Mouse (Mus musculus): ENCODE measurements around the gene Olfml2b. TPM values are rescaled to one million over a fixed set of nuclear protein-coding genes. Genes with fewer than 3 reads are reported as not detected.

Gene Olfml2b
- total RNA-seq, 2 experiments from 2014 or later = 5.1 to 5.2 TPM

DNA sequence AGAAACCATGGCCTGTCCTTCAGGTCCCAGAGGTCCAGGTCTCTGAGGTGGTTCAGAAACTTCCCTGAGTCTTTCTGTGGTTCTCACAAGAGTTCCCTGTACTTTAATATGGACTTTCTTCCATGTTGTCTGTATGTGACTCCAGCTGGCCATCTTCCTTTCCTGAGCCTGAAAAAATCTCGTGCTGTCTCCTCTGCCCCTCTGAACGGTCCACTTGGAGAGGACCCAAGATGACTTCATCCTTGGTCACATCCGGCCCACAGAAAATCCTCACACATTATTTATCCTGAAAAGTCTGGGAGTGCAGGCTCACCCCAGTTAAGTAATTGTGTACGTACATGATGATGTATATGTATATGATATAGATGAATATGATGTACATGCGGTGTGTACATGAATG lies 47.0 kb downstream of the Olfml2b start:
- DNase-seq (ENCODE audit: low spot score in 2 of 2) = no peak

DNA sequence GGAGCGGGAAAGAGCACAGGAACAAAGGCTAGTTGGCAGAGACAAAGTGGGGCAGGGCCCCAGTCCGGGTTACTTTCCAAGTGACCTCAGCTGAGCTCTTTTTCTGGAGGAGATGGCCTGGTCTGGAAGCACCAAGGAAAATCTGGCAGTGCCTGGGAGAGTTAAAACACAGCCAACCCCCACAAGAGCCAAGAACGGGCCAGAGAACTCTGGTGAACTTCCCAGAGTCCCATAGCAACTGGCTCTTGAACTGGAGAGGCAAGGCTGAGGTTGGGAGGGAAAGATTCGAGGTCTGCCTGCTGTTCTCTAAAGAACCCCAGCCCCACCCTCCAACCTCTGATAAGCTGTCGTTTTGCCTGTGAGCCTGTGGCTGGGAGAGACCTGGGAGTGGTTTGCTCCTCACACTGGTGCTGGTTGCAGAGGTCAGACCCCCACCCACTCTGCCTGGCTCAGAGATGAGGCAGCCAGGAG lies 50.5 kb downstream of the Olfml2b start:
- DNase-seq (ENCODE audit: low spot score in 2 of 2) = peak in 1 of 2 experiments; percentile 28

GRCm38 (mm10) chr1:170695326-170695725 lies 51.0 kb downstream of the Olfml2b start:
- DNase-seq (ENCODE audit: low spot score in 2 of 2) = no peak

GRCm38 (mm10) chr1:170696996-170697395 lies 52.7 kb downstream of the Olfml2b start:
- no peak for DNase-seq (ENCODE audit: low spot score in 2 of 2)

DNA sequence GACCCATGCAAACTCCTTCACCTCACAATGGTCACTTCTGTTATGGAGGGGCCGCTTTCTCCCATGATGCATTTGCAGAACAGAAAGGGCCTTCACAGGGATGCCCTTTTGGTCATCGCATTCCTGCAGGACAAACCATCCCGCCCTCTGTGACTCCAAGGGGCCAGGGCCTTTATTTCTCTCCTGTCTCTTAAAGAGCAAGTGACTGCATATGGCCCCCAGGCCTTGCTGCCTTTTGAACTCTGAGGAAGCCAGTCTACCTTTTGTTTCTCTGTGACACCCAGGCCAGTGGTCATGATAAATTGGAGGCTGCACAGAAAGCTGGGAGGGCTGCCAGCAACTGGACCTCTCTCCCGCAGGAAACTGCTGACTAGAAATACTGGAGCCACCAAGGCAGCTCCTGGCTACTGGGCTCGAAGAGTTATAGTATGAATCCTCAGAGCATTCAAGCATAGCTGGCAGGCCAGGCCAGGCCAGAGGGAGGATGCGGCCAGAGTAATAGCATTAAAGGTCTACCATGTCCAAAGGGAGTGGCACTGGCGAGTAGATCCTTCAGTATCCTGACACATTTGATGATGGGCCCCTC lies 53.5 kb downstream of the Olfml2b start:
- no peak for DNase-seq (ENCODE audit: low spot score in 2 of 2)

- no peak for DNase-seq (ENCODE audit: low spot score in 2 of 2)
These were observed 54.4 kb downstream of the Olfml2b start for GRCm38 (mm10) chr1:170698771-170699170.

GRCm38 (mm10) chr1:170699553-170699952 lies 55.2 kb downstream of the Olfml2b start:
- no peak for DNase-seq (ENCODE audit: low spot score in 2 of 2)

DNA sequence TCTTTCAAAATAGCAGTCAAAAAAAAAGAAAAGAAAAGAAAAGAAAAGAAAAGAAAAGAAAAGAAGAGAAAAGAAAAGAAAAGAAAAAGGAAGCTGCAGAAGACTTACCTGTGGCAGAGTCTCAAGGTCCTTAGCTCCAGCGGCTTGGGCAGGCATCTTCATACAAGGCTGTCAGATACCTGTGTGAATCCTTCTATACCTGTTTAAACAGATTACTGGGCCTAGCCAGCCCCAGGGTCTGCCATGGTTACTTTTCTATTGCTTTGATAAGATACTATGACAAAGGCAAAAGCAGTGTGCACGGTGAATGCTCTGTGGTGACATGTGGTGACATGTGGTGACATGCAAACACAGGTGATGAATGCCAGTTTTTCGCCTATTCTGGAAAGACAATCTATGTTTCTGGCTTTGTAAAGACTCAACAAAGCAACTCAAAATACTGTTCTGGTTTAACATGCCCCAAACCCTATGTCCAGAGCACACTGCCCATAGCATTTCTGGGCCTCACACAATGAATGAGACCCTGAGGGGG lies 56.2 kb downstream of the Olfml2b start:
- DNase-seq (ENCODE audit: low spot score in 2 of 2) = no peak

- no peak for DNase-seq (ENCODE audit: low spot score in 2 of 2)
These were observed 56.8 kb downstream of the Olfml2b start for GRCm38 (mm10) chr1:170701178-170701577.

DNA sequence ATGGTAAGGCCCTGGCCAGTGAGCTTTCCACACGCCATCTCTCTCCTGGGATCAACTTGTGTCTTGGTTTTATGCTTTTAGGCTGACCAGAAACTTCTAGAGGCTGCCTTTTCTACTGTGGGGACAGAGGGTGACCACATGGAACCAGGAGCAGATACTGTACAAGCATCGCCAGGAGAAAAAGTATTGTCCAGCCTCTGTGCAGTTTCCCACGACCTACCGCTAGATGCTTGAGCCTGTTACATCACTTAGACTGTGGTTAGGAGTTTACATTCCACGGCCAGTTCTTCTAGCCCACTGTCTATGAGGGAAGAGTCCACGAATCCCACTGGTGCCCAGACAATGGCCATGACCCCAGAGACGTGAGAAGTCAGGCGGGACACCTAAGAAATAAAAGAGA lies 57.2 kb downstream of the Olfml2b start:
- no peak for DNase-seq (ENCODE audit: low spot score in 2 of 2)

GRCm38 (mm10) chr1:170702263-170702662 lies 57.9 kb downstream of the Olfml2b start:
- no peak for DNase-seq (ENCODE audit: low spot score in 2 of 2)

- DNase-seq (ENCODE audit: low spot score in 2 of 2) = no peak
These were observed 58.6 kb downstream of the Olfml2b start for GRCm38 (mm10) chr1:170702958-170703357.

- DNase-seq (ENCODE audit: low spot score in 2 of 2) = no peak
These were observed 59.8 kb downstream of the Olfml2b start for GRCm38 (mm10) chr1:170704103-170704502.

DNA sequence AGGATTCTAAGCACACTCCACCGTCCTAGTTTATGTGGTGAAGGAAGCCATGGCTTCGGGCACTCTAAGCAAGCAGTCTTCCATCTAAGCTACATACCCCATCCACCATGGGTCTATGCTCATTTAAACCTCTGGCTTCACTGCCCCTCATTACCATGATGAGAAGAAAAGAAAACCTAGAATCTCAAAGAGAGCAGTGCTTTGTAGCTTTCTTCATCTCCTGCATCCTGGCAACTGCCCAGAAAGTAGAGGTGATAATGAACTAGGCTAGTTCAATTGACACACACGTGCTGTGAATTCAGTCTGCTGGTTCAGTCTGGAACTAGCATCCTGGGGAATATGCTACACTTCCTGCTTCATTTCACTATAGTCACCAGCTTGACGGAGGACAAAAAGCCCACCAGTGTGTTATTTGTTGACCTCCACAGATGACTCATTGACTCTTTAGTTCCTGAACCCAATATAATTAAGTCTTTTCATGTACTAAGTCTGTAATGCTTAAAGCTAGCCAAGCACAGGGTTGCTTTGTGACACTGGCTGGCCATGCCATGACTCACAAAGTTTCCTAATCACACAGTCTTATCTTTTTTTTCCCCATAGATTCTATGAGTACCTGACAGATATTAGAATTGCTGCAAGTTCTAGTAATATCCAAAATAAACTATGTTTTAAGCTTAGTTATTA lies 60.7 kb downstream of the Olfml2b start:
- no peak for DNase-seq (ENCODE audit: low spot score in 2 of 2)

- DNase-seq (ENCODE audit: low spot score in 2 of 2) = no peak
These were observed 61.7 kb downstream of the Olfml2b start for GRCm38 (mm10) chr1:170706046-170706445.

DNA sequence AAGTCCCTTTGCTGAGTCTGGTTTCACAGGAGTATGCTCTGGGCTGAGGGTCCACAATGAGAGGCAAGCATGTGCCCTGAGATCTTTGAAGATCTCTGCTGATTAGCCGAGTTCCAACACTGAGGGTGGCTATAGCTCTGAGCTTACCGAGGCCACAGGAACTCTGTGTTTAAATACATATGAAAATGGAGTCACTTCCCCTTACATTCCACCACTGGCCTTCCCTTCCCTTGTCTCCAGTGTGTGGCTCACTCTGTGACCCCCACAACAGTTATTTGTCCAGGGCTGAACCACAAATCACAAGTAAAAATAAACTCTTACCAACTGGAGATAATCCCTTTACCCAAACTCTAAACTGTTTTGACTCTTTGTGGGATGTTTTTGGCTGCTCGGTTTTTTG lies 64.7 kb downstream of the Olfml2b start:
- DNase-seq (ENCODE audit: low spot score in 2 of 2) = no peak

GRCm38 (mm10) chr1:170709481-170709880 lies 65.1 kb downstream of the Olfml2b start:
- DNase-seq (ENCODE audit: low spot score in 2 of 2) = no peak

- DNase-seq (ENCODE audit: low spot score in 2 of 2) = no peak
These were observed 65.6 kb downstream of the Olfml2b start for GRCm38 (mm10) chr1:170709969-170710368.

GRCm38 (mm10) chr1:170711731-170712130 lies 67.4 kb downstream of the Olfml2b start:
- DNase-seq (ENCODE audit: low spot score in 2 of 2) = no peak

DNA sequence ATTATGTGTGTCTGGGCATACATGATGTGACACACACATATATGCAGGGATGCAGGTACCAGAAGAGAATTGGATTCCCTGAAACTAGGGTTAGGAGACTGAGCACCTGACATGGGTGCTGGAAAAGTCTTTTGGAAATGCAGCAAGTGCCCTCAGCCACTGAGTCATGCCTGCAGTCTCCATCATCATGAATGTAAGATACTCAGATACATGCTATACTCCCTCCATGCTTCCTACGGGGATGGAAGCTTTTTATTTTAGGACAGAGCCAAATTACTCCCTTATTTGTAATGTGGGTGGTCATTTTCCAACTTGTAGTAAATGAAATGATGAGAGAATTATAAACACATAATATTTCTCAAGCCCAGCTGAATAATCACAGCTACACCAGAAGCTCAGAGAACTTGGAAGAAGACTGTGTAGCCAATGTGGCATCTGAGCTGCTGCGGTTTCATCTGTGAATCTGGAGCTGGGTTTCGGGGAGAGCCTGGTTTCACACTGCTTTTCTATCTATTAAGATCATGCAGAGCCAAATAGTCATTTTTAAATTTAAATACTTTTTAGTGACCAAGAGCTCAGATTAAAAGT lies 73.0 kb downstream of the Olfml2b start:
- no peak for DNase-seq (ENCODE audit: low spot score in 2 of 2)

GRCm38 (mm10) chr1:170718133-170718810 lies 73.9 kb downstream of the Olfml2b start:
- no peak for DNase-seq (ENCODE audit: low spot score in 2 of 2)

GRCm38 (mm10) chr1:170721560-170721959 lies 77.2 kb downstream of the Olfml2b start:
- DNase-seq (ENCODE audit: low spot score in 2 of 2) = no peak
